Mouse (Mus musculus) liver, embryonic 14.5 days (tissue): ENCODE data around the gene Smarcc2.

ENCODE experiments used
- CTCF ChIP-seq: IDR thresholded peaks from 2 replicates; pipeline ENCODE4 v1.5.1; 2016; ENCODE audit warnings: antibody characterized with exemption, low read depth, control low read depth
- EP300 ChIP-seq: IDR thresholded peaks from 2 replicates; pipeline ENCODE4 v1.6.1; 2016; ENCODE audit warnings: antibody characterized with exemption, low read depth

DNA sequence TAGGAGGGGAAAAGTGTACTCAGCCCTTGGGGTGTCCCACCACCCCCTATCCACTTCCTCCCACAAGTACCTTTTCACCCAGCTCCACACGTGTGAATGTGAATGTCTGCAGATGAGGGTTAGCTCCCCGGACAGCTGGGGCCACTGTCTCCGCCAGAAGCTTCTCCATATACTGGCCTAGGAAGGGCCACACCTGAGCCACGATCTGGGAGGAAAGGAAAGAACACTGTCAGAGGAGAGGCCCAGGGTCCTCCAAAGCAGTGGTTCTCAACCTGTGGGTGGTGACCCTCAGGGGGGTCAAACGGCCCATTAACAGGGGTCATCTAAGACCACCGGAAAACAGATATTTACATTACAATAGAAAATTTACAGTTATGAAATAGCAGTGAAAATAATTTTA is 63.3 kb downstream of the Smarcc2 start:
- TF ChIP-seq CTCF (no peak), EP300 (no peak)
